Mouse (Mus musculus) lung, embryonic 16.5 days (tissue): ENCODE data around the gene C1rl. TPM values are rescaled to one million over a fixed set of nuclear protein-coding genes. Genes with fewer than 3 reads are reported as not detected.

Experiments used
- ATAC-seq: fragments of 200-750 bp; cut with Nextera tagmentation; 2 replicates; pipeline ENCODE4 v1.8.0; 2017; ENCODE audit warnings: low read depth, mild to moderate bottlenecking, moderate library complexity
- H3K27ac ChIP-seq: fragments of 300-500 bp; sonication (generic); 2 replicates; pipeline ENCODE4 v1.5.1; 2014; ENCODE audit warnings: mild to moderate bottlenecking, control low read depth, low read length
- H3K27me3 ChIP-seq: fragments of 300-500 bp; sonication (generic); 2 replicates; pipeline ENCODE4 v1.6.1; 2014; ENCODE audit warnings: low read depth, low read length, mixed read lengths; ENCODE audit not compliant: control insufficient read depth, insufficient read depth
- H3K36me3 ChIP-seq: fragments of 300-500 bp; sonication (generic); 2 replicates; pipeline ENCODE4 v1.6.1; 2014; ENCODE audit warnings: low read length; ENCODE audit not compliant: control insufficient read depth, insufficient read depth
- H3K4me1 ChIP-seq: fragments of 300-500 bp; sonication (generic); replicated peaks from 2 replicates; pipeline ENCODE4 v1.6.1; 2014; ENCODE audit warnings: low read length, mixed read lengths; ENCODE audit not compliant: control insufficient read depth, insufficient read depth
- H3K4me2 ChIP-seq: fragments of 300-500 bp; sonication (generic); 2 replicates; pipeline ENCODE4 v1.6.1; 2014; ENCODE audit warnings: low read depth, low read length, control low read depth
- H3K4me3 ChIP-seq: fragments of 300-500 bp; sonication (generic); 2 replicates; pipeline ENCODE4 v1.5.1; 2014; ENCODE audit warnings: mild to moderate bottlenecking, low read length, control low read depth
- H3K9ac ChIP-seq: fragments of 300-500 bp; sonication (generic); 2 replicates; pipeline ENCODE4 v1.6.1; 2014; ENCODE audit warnings: low read length, control low read depth
- H3K9me3 ChIP-seq: fragments of 300-500 bp; sonication (generic); 2 replicates; pipeline ENCODE4 v1.6.1; 2016; ENCODE audit warnings: low read length; ENCODE audit not compliant: control insufficient read depth
- WGBS: fragments of 180-500 bp; shearing (Covaris S2); extraction: QIAGEN DNeasy Blood & Tissue Kit; methylation state at CpG from one replicate; pipeline ENCODE4 v1.1.7; 2014; 5-methylcytosine and 5-hydroxymethylcytosine counted together
- polyA plus RNA-seq: library from polyadenylated mRNA; unstranded; fragments of >200 nt; fragmentation: Nextera tagmentation; extraction: Ambion mirVana; gene quantifications from 2 replicates; pipeline ENCODE4 v1.2.1, GENCODE M21; 2015

Gene C1rl
- 0.68 and 0.91 TPM in 2 replicates for polyA plus RNA-seq

DNA sequence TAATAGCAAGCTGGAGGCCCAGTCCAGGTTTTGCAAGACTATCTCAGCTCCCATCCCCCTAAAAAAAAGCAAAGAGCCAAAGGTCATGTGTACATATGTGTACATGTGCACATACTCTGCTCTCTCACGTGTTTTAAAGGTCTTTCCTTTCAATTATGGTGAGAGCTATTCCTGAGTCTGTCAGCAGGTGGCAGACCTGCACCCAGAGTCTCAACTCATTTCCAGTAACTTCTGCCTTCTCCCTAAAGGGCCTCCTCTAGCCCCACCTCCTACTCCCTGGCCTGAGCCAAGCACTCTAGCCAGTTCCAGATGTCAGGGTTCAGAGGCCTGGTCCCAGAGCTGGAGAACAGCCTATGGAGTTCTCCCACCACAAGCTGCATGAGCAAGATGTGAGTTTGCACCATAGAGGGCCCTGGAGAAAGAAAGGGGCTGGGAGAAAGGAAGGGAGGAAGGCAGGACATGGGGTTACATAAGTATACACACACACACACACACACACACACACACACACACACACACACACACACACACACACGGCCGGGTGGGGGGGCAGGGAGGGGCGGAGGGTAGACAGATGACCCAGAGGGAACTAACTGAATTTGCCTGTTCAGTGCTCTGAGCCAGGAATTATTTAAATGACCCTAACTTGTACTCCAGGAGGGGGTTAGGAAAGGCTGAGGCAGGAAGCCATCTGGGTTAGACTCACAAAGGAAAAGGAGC is at the start of gene C1rl:
Gene C1rl, plus strand, starts transcription at position 272 of the 720 bp plus-strand sequence.
- H3K9ac ChIP-seq, result no peak within 1 kb of the TSS
- ATAC-seq, result peak; percentile 97
- no peaks in the 10 kb centered on the region for H3K27me3 ChIP-seq
- WGBS, result 50% methylated on average over 2 of the region's 4 CpGs
- no peak within 1 kb of the TSS for H3K4me3 ChIP-seq
- H3K27ac ChIP-seq, result peak within 1 kb of the TSS; percentile 12; the same call in 1 of the 2 replicates
- no peaks in the 10 kb centered on the region for H3K36me3 ChIP-seq
- H3K4me2 ChIP-seq, result no peak within 1 kb of the TSS
- H3K4me1 ChIP-seq, result no peaks in the 10 kb centered on the region
- no peaks in the 10 kb centered on the region for H3K9me3 ChIP-seq

DNA sequence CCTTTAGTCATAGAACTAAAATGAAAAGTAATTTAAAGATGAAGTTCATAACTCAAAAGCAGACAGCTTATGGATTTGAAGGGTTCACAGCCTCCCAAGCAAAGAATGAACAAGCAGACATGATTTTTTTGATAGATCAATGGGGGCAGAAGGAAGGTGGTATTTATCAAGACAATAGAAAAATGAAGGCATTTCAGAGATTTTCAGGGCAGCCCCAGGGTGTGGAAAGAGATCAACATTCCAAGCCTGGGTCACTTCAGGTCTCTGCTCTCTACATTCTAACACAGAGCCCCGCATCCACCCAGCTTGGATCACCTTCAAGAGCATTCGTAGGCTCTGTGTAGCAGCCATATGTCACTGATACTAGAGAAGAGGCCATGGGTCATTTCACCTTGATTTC is 49.6 kb upstream of the C1rl start:
- no peaks in the 10 kb centered on the region for H3K36me3 ChIP-seq
- no peak overlapping the region for H3K4me2 ChIP-seq
- ATAC-seq, result no peak
- no peaks in the 10 kb centered on the region for H3K4me1 ChIP-seq
- no peak overlapping the region for H3K4me3 ChIP-seq
- H3K27ac ChIP-seq, result no peak overlapping the region
- 79% methylated on average over 2 of the region's 2 CpGs for WGBS
- no peak overlapping the region for H3K9ac ChIP-seq
- H3K27me3 ChIP-seq, result no peaks in the 10 kb centered on the region
- no peaks in the 10 kb centered on the region for H3K9me3 ChIP-seq

DNA sequence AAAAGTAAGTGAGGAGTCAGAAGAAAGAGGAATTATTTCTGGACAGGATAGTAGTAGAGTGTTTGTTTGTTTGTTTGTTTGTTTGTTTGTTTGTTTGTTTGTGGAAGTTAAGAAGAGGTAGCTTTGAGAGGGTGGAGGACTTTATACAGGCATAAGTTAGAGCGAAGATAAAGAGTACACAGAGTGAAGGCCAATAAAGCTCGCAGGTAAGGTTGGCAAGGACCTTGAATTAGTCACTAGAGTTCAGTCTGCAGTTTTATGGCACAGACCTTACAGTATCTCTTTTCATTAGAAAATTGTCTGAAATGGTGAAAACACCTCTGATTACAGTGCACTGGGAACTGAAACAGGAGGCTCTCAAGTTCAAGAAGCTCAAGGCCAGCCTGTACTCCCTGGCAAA is 46.9 kb upstream of the C1rl start:
- 91% methylated on average over 2 of the region's 2 CpGs for WGBS
- no peak for ATAC-seq
- no peak overlapping the region for H3K4me3 ChIP-seq
- no peaks in the 10 kb centered on the region for H3K9me3 ChIP-seq
- no peak overlapping the region for H3K9ac ChIP-seq
- H3K4me1 ChIP-seq, result no peaks in the 10 kb centered on the region
- H3K27ac ChIP-seq, result no peak overlapping the region
- no peaks in the 10 kb centered on the region for H3K36me3 ChIP-seq
- H3K27me3 ChIP-seq, result no peaks in the 10 kb centered on the region
- H3K4me2 ChIP-seq, result no peak overlapping the region

DNA sequence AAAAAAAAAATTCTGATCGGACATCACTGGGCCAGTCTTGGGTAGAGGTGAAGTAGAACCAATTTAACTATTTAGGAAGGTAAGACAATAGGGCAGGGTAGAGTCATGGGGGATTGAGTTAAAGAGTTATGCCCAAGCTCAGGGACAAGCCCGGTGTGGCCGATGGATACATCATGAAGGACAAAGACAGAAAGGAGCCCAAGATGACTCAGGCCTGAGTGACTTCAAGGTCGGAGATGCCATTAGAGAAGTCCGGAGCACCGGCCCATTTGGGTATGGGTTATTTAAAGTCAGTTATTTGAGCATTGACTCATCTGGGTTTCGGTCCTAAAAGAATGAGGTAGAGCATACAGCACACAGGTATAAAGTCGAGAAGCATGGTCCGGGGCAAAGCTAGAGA is 46.5 kb upstream of the C1rl start:
- H3K9ac ChIP-seq, result no peak overlapping the region
- no peak overlapping the region for H3K4me2 ChIP-seq
- H3K4me3 ChIP-seq, result no peak overlapping the region
- H3K27me3 ChIP-seq, result no peaks in the 10 kb centered on the region
- whole genome bisulfite sequencing, result 95% methylated on average over 9 of the region's 9 CpGs
- no peak overlapping the region for H3K27ac ChIP-seq
- no peaks in the 10 kb centered on the region for H3K36me3 ChIP-seq
- no peaks in the 10 kb centered on the region for H3K4me1 ChIP-seq
- no peaks in the 10 kb centered on the region for H3K9me3 ChIP-seq
- ATAC-seq, result no peak

DNA sequence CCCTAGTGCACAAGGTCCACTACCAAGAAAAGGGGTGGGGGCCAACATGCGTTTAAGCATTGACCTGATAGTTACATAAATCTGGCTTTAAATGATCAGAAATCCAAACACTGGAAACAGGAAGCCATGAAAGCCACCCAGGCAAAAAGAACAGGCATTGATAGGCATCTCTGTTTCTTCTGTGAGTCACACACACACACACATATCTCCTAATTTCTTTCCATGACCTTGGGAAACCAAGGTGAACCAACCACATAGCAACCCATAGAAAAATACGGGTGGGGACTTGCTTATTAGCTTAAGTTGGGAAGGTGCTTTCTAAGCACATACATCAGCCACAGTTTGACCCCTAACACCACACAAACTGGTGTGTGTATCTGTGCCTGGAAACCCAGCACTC is 45.6 kb upstream of the C1rl start:
- Histone ChIP-seq H3K36me3 (no peaks in the 10 kb centered on the region), H3K4me2 (no peak overlapping the region), H3K4me1 (no peaks in the 10 kb centered on the region), H3K4me3 (no peak overlapping the region), H3K27ac (no peak overlapping the region), H3K9me3 (no peaks in the 10 kb centered on the region), H3K27me3 (no peaks in the 10 kb centered on the region), H3K9ac (no peak overlapping the region)
- 75% methylated on average over 2 of the region's 2 CpGs for WGBS
- ATAC-seq, result no peak

DNA sequence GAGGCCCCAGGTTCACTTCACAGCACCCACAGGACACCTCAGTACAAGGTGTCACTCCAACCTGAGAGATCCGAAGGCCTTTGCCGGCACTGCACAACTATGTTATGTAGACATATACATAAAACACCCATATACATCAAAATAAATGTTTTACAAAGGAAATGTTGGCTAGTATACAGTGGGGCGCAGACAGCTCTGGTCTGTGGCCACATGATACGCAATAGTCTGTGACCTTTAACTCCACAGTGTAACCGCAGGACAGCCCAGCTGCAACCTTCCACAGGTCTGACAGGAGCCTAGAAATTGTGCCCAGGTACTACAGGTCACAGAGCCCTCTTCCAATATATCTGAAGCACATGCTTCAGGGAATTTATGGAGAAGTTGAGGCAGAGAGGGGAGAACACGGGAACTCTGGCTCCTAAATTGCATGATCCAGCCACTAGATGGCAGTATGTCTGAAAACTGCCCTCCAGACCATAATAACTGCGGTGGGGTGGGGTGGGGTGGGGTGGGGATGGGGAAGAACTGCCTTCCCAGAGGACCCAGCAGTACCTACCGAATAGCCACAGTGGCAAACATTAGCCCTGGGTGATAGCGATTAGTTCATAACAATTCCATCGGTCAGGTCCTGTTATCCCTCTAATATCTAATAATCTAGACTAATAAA is 44.6 kb upstream of the C1rl start:
- Histone ChIP-seq H3K4me1 (no peaks in the 10 kb centered on the region), H3K4me2 (no peak overlapping the region), H3K36me3 (no peaks in the 10 kb centered on the region), H3K4me3 (no peak overlapping the region), H3K27me3 (no peaks in the 10 kb centered on the region), H3K9ac (no peak overlapping the region), H3K9me3 (no peaks in the 10 kb centered on the region), H3K27ac (no peak overlapping the region)
- ATAC-seq, result no peak
- 70% methylated on average over 10 of the region's 10 CpGs for WGBS

DNA sequence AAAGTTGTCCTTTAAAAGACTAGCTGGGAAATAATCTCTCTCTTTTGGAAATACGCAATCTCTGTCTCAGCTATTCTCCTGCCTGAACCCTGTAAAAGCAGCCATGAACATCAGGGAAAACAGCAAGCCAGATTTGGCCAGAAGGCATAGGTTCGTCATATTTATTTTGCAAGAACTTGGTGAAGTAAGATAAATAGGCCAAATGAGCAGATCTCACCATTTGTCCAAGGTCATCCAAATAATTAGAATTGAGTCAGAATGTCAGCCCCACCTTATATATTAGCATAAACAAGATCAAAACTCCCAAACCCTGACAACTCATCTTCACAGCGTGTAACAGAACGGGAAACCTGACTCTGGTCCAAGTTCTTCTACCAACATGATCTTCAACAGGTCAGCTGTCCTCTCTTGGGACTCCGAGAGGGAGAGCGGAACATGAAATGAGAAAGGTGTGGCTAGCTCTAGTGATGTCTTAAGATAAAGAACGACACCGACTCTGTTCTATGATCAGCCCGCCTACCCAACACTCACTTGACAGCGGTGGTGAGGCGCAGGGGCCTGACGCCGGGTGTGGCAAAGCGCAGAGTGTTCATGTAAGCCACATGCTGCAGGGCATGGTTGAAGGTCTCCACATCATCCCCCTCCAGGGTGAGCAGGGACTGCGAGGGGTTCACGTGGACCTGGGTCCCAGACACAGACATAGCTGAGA is 43.8 kb upstream of the C1rl start:
- WGBS, result 89% methylated on average over 16 of the region's 16 CpGs
- H3K4me2 ChIP-seq, result no peak overlapping the region
- H3K4me1 ChIP-seq, result no peaks in the 10 kb centered on the region
- ATAC-seq, result no peak
- H3K27ac ChIP-seq, result no peak overlapping the region
- no peak overlapping the region for H3K9ac ChIP-seq
- H3K4me3 ChIP-seq, result no peak overlapping the region
- H3K36me3 ChIP-seq, result no peaks in the 10 kb centered on the region
- H3K27me3 ChIP-seq, result no peaks in the 10 kb centered on the region
- no peaks in the 10 kb centered on the region for H3K9me3 ChIP-seq

DNA sequence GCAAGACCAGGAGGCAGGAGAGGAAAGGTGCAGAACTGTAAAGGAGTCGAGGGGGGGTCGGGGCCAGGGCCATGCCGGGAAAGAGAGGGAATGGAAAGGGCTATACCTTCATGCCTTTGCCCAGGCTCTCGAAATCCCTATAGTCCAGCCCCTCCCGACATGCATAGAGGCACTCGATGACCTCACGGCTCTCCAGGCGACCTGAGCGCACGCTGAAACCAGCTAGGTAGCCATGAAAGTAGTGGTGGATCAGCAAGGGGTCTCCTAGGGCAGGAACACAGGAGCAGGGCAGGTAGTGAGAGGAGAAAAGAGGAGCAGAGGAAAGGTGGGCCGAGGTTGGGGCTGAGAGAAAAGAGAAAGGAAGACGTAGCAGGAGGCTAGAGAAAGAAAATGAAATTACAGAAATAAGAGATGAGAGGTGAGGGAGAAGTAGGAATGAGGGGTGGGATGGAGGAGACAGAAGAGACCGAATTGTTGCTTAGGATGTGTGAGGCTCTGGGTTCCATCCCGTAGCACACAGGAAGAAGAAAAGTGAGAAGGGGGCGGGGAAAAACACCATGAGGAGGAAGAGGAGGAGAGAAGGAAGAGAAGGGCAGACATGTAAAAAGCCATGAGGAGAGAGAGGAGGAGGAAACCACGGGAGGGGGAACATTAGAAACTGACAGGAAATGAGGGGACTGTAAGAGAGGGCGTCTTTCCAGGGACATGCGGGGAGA is 43.1 kb upstream of the C1rl start:
- WGBS, result 74% methylated on average over 18 of the region's 18 CpGs
- H3K9ac ChIP-seq, result no peak overlapping the region
- H3K9me3 ChIP-seq, result no peaks in the 10 kb centered on the region
- ATAC-seq, result no peak
- no peaks in the 10 kb centered on the region for H3K36me3 ChIP-seq
- no peak overlapping the region for H3K4me3 ChIP-seq
- no peak overlapping the region for H3K4me2 ChIP-seq
- H3K27ac ChIP-seq, result no peak overlapping the region
- no peaks in the 10 kb centered on the region for H3K4me1 ChIP-seq
- no peaks in the 10 kb centered on the region for H3K27me3 ChIP-seq

DNA sequence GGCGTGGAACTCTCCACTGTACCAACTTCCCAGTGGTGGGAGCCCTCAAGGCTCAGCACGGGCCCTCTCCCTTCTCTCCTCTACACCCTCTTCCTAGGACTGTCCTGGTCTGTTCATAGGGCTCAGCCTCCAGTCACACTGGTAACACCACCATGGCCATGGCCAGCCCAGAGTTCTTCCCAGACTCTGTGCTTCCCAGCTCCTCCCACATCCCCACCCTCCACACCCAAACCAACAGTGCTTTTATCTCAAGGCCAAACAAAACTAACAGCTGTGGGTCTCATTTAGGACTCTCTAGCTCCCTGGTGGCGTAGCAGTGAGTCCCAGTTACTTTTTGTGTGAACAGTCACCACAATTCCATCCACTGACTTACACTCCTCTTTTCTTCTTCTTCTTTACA is 40.9 kb upstream of the C1rl start:
- Histone ChIP-seq H3K9me3 (no peaks in the 10 kb centered on the region), H3K4me2 (no peak overlapping the region), H3K4me1 (no peaks in the 10 kb centered on the region), H3K36me3 (no peaks in the 10 kb centered on the region), H3K27me3 (no peaks in the 10 kb centered on the region), H3K9ac (no peak overlapping the region), H3K27ac (no peak overlapping the region), H3K4me3 (no peak overlapping the region)
- WGBS, result 54% methylated on average over 3 of the region's 3 CpGs
- no peak for ATAC-seq
